Mouse (Mus musculus): ENCODE results near the gene Nfat5.

Gene Nfat5

GRCm38 (mm10) chr8:107292119-107292927 is 947 bp upstream of the Nfat5 start:
- no peak for DNase-seq (ENCODE audit: low read depth)

GRCm38 (mm10) chr8:107293641-107294628 is 665 bp downstream of the Nfat5 start:
- DNase-seq (ENCODE audit: low read depth): peak; percentile 49

DNA sequence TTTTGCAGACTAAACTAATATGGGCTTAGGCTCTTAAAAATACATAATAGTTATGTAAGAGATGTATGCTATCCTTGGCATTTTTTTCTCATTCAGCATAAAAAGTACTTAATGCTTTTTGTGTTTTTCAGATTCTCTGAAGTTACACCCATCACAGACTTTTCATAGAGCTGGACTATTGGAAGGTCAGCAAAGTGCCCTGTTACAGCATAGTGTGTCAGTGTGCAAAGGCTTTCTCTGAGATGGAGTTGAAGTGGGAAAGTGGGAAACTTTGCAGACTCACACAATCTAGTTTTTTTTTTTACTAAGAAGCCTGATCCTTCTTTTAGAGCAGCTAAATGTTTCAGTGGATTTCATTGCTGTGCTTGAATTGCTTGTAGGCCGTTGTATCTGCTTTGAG is 2.2 kb downstream of the Nfat5 start:
- DNase-seq (ENCODE audit: low read depth): no peak

- no peak for DNase-seq (ENCODE audit: low read depth)
Measured at GRCm38 (mm10) chr8:107311876-107312275, 18.6 kb downstream of the Nfat5 start.

- DNase-seq (ENCODE audit: low read depth): peak; percentile 91
Measured at GRCm38 (mm10) chr8:107324142-107324541, 30.9 kb downstream of the Nfat5 start.

DNA sequence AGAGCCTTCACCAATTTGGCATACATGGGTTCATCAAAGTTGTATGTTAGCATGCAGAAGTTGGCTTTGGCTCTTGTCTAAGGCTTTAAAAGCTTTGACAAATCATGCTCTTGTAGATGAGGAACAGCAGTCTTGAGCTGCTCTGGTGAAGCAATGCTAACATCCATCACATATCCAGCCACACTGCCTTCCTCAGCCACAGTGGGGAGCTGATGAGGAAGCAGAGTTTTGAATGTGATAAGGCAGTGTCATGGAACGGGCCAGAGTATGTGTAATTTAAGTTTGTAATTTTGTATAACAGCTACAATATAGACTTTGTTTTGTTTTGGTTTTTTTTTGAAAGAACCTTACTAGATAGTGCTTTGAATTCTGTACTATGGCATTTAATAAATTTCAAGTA is 36.3 kb downstream of the Nfat5 start:
- no peak for DNase-seq (ENCODE audit: low read depth)

DNA sequence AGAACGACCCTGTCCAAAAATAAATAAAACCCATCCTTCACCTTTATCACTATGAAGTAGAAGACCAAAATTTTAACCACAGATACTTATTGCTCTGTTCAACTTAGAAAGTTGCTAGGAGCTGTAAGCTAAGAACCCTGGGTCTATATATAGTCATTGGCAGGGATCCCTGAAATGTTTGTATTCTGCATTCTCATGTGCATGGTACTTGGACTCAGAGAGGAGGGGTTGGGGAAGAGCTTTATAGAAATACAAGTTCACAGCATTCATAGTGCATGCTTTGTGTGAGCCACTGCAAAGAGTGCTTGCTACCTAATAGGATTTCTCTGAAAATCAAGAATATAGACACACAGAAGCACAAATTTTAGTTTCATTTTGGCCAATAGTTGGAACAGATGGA is 43.2 kb downstream of the Nfat5 start:
- no peak for DNase-seq (ENCODE audit: low read depth)

- DNase-seq (ENCODE audit: low read depth): no peak
Measured at GRCm38 (mm10) chr8:107370311-107370710, 77.0 kb downstream of the Nfat5 start.

GRCm38 (mm10) chr8:107377346-107377745 is 84.1 kb downstream of the Nfat5 start:
- no peak for DNase-seq (ENCODE audit: low read depth)

DNA sequence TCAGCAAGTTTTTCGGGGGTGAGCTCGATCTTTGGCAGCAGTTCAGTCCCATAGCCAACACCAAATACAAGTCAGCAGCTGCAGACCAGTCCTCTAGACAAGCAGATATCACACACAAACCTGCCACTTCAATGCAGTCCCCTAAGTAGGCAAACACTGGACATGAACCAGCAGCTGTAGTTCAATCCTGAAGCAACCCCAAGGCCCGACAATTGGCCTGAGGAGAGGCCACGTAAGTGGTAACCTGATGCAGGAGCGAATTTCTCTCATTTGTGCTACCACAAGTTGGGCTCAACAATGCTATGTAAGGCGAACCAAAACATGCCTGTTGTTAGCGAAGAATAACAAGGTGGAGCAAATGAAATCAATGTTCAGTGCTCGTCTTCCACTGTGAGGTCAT is 87.5 kb downstream of the Nfat5 start:
- DNase-seq (ENCODE audit: low read depth): no peak

GRCm38 (mm10) chr8:107381666-107382065 is 88.4 kb downstream of the Nfat5 start:
- DNase-seq (ENCODE audit: low read depth): no peak

GRCm38 (mm10) chr8:107382898-107383297 is 89.6 kb downstream of the Nfat5 start:
- DNase-seq (ENCODE audit: low read depth): no peak

GRCm38 (mm10) chr8:107384651-107385050 is 91.4 kb downstream of the Nfat5 start:
- DNase-seq (ENCODE audit: low read depth): no peak

- no peak for DNase-seq (ENCODE audit: low read depth)
Measured at GRCm38 (mm10) chr8:107385063-107385462, 91.8 kb downstream of the Nfat5 start.

- no peak for DNase-seq (ENCODE audit: low read depth)
Measured at GRCm38 (mm10) chr8:107386171-107386570, 92.9 kb downstream of the Nfat5 start.

- peak; percentile 79 for DNase-seq (ENCODE audit: low read depth)
Measured at GRCm38 (mm10) chr8:107386642-107387041, 93.4 kb downstream of the Nfat5 start.

DNA sequence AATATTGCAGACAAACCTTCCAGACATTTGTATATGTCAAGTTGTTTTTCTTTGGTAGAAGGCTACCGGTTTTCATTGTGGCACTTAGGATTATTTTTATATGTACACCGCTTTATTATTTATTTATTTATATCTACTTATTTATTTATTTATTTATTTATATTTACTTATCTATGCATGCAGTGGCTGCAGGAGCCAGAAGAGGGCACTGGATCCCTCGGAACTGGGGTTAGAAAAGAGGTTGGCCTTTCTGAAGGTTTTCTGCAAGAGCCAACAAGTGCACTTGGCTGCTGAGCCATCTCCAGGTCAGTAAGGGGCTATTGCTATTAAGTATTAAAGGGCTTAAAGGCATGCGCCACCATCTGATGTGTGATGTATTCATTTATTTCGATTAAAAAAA is 94.6 kb downstream of the Nfat5 start:
- peak; percentile 55 for DNase-seq (ENCODE audit: low read depth)

GRCm38 (mm10) chr8:107389557-107389956 is 96.3 kb downstream of the Nfat5 start:
- no peak for DNase-seq (ENCODE audit: low read depth)

- DNase-seq (ENCODE audit: low read depth): no peak
Measured at GRCm38 (mm10) chr8:107390476-107391135, 97.3 kb downstream of the Nfat5 start.

DNA sequence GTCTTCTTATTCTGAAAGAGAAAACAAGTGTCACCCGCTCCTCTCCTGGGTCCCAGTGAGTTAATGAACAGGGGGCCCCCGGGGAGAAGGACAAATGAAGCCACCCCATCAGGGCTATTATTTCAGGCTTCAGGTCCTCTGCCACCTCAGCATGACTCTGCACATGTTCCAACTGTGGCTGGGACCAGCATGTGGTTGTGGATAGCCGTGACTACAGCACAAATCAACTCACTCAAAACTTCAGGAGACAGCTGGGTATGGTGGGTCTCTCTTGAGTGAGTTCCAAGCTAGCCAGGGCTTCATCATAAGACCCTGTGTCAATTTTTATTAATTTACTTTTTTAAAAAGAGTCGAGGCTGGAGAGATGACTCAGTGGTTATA is 97.9 kb downstream of the Nfat5 start:
- DNase-seq (ENCODE audit: low read depth): no peak

DNA sequence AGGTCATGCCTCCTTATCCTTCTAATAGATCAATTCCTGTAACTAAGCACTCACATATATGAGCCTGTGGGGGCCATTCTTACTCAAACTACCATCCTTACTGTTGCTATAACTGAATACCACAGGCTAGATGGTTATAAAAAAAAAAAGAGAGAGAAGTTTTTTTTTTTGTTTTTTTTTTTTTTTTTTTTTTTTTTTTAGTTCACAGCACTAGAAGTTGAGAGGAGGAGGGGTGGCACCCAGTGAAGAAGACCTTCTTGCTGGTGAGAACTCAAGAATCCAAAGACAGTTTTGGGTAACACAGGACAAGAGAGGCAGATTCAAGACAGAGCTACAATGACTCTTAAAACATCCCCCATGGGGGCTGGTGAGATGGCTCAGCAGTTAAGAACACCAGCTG is 102.1 kb downstream of the Nfat5 start:
- no peak for DNase-seq (ENCODE audit: low read depth)

- no peak for DNase-seq (ENCODE audit: low read depth)
Measured at GRCm38 (mm10) chr8:107396106-107396670, 102.9 kb downstream of the Nfat5 start.

All from induced T-regulatory cell, adult 2 months (primary cell).